Mouse (Mus musculus) liver, embryonic 14.5 days (tissue): ENCODE results near the gene Bicd2. TPM values are rescaled to one million over a fixed set of nuclear protein-coding genes. Genes with fewer than 3 reads are reported as not detected.

Experiments
- ATAC-seq: fragments of 200-750 bp; cut with Nextera tagmentation; 2 replicates; pipeline ENCODE4 v1.8.0; 2017; ENCODE audit warnings: moderate number of reproducible peaks, mild to moderate bottlenecking, moderate library complexity; ENCODE audit not compliant: insufficient read depth
- DNase-seq, 3 experiments: peaks; one replicate each; pipeline ENCODE4 v3.0.0-alpha.2; 2012 to 2013; ENCODE audit warnings: low read depth in 3 of 3, low spot score in 3 of 3
- H3K27ac ChIP-seq: fragments of 300-500 bp; sonication (generic); 2 replicates; pipeline ENCODE4 v1.5.1; 2014; ENCODE audit warnings: moderate library complexity, mild to moderate bottlenecking, control low read depth, inconsistent platforms
- H3K27me3 ChIP-seq: fragments of 300-500 bp; sonication (generic); 2 replicates; pipeline ENCODE4 v1.6.1; 2014; ENCODE audit warnings: mild to moderate bottlenecking, low read length, moderate library complexity; ENCODE audit not compliant: control insufficient read depth, insufficient read depth
- H3K36me3 ChIP-seq: fragments of 300-500 bp; sonication (generic); replicated peaks from 2 replicates; pipeline ENCODE4 v1.6.1; 2014; ENCODE audit warnings: low read depth; ENCODE audit not compliant: control insufficient read depth, insufficient read depth
- H3K4me1 ChIP-seq, 2 experiments: fragments of 200-500 bp in 1 of 2; fragments of 300-500 bp in 1 of 2; sonication (generic) in 1 of 2; replicated peaks; 2 replicates each; pipeline ENCODE4 v1.6.1; 2012 to 2014; ENCODE audit warnings: antibody characterized with exemption in 1 of 2, inconsistent platforms in 1 of 2, low read length in 1 of 2; ENCODE audit not compliant: control insufficient read depth in 2 of 2, insufficient read depth in 2 of 2
- H3K4me2 ChIP-seq: fragments of 300-500 bp; sonication (generic); 2 replicates; pipeline ENCODE4 v1.6.1; 2014; ENCODE audit warnings: low read depth, mild to moderate bottlenecking, control low read depth, moderate library complexity
- H3K4me3 ChIP-seq, 2 experiments: fragments of 200-500 bp in 1 of 2; fragments of 300-500 bp in 1 of 2; sonication (generic) in 1 of 2; 2 replicates each; pipeline ENCODE4 v1.5.1; 2012 to 2014; ENCODE audit warnings: low read depth in 2 of 2, low read length in 2 of 2, mild to moderate bottlenecking in 2 of 2, control low read depth in 1 of 2, inconsistent platforms in 1 of 2, moderate library complexity in 1 of 2; ENCODE audit not compliant: insufficient read depth in 1 of 2
- H3K9ac ChIP-seq: fragments of 300-500 bp; sonication (generic); replicated peaks from 2 replicates; pipeline ENCODE4 v1.6.1; 2014; ENCODE audit warnings: mild to moderate bottlenecking, control low read depth, moderate library complexity
- H3K9me3 ChIP-seq: fragments of 300-500 bp; sonication (generic); 2 replicates; pipeline ENCODE4 v1.6.1; 2016; ENCODE audit warnings: low read length, mixed read lengths; ENCODE audit not compliant: control insufficient read depth
- CTCF ChIP-seq: IDR thresholded peaks from 2 replicates; pipeline ENCODE4 v1.5.1; 2016; ENCODE audit warnings: antibody characterized with exemption, low read depth, control low read depth
- EP300 ChIP-seq: IDR thresholded peaks from 2 replicates; pipeline ENCODE4 v1.6.1; 2016; ENCODE audit warnings: antibody characterized with exemption, low read depth
- WGBS: fragments of 180-500 bp; shearing (Covaris S2); extraction: QIAGEN DNeasy Blood & Tissue Kit; methylation state at CpG from one replicate; pipeline ENCODE4 v1.1.7; 2014; ENCODE audit not compliant: insufficient replicate concordance; 5-methylcytosine and 5-hydroxymethylcytosine counted together
- polyA plus RNA-seq, 2 experiments: library from polyadenylated mRNA; depleted of rRNA in 1 of 2; stranded (reverse) in 1 of 2; unstranded in 1 of 2; fragments of >200 nt; fragmentation: Nextera tagmentation in 1 of 2; extraction: Ambion mirVana in 1 of 2; gene quantifications; 2 replicates each; pipeline versions ENCODE4 v1.2.1 to v1.2.3; 2012 to 2014

Bicd2 gene
- polyA plus RNA-seq, 2 experiments = 5.9 to 6.4 TPM

GRCm38 (mm10) chr13:49420754-49421605 is 79.6 kb downstream of the Bicd2 start, which contains the start of gene Ippk:
Gene Ippk (plus strand): TSS chr13:49421249.
- WGBS = under 1% methylated on average over 68 of the region's 69 CpGs
- peak within 1 kb of the TSS; percentile 46 for H3K27ac ChIP-seq
- peak within 1 kb of the TSS; percentile 78 for H3K9ac ChIP-seq
- TF ChIP-seq CTCF = no peak
- TF ChIP-seq EP300 = no peak
- H3K36me3 ChIP-seq = no peaks in the 10 kb centered on the region
- ATAC-seq (peak; percentile 97), DNase-seq (peak; percentile 96)
- peaks cover 10 to 19% of the 10 kb centered on the region in 2 experiments for H3K4me1 ChIP-seq
- no peaks in the 10 kb centered on the region for H3K9me3 ChIP-seq
- no peaks in the 10 kb centered on the region for H3K27me3 ChIP-seq
- peak within 1 kb of the TSS; percentile 97 for H3K4me2 ChIP-seq
- peak within 1 kb of the TSS; percentile 82 to 87 for H3K4me3 ChIP-seq

- Histone ChIP-seq H3K9ac (peak overlapping the region; percentile 78), H3K27me3 (no peaks in the 10 kb centered on the region), H3K9me3 (no peaks in the 10 kb centered on the region), H3K27ac (peak overlapping the region; percentile 13), H3K4me2 (peak overlapping the region; percentile 97), H3K4me1 (peaks cover 13 to 19% of the 10 kb centered on the region in 2 experiments), H3K4me3 (peak overlapping the region; percentile 58 to 82), H3K36me3 (no peaks in the 10 kb centered on the region)
- TF ChIP-seq EP300 = no peak
- 0 out of 2 replicates have a peak, but pooled peaks have one; percentile 9 for TF ChIP-seq CTCF
- peak; percentile 44 for ATAC-seq
- DNase-seq = peak in 2 of 3 experiments; percentile 5 to 22
- WGBS = 0% methylated on average over 15 of the region's 15 CpGs
Measured at GRCm38 (mm10) chr13:49421606-49421917, 80.2 kb downstream of the Bicd2 start.

- 14% methylated on average over 4 of the region's 4 CpGs for WGBS
- no peaks in the 10 kb centered on the region for H3K36me3 ChIP-seq
Measured at GRCm38 (mm10) chr13:49421959-49422358, 80.6 kb downstream of the Bicd2 start.

GRCm38 (mm10) chr13:49426736-49427135 is 85.4 kb downstream of the Bicd2 start:
- Histone ChIP-seq H3K9ac (no peak overlapping the region), H3K36me3 (no peaks in the 10 kb centered on the region), H3K27me3 (no peaks in the 10 kb centered on the region), H3K27ac (no peak overlapping the region), H3K4me1 (peaks cover 12 to 24% of the 10 kb centered on the region in 2 experiments), H3K9me3 (no peaks in the 10 kb centered on the region), H3K4me3 (no peak overlapping the region), H3K4me2 (no peak overlapping the region)
- ATAC-seq = no peak
- TF ChIP-seq CTCF = no peak
- no peak for DNase-seq
- 71% methylated on average over 3 of the region's 3 CpGs for WGBS

More at GRCm38 (mm10) chr13:49421959-49422358, 80.6 kb downstream of the Bicd2 start:
- Histone ChIP-seq H3K4me2 (peak overlapping the region; percentile 97), H3K27me3 (no peaks in the 10 kb centered on the region), H3K9ac (peak overlapping the region; percentile 78), H3K4me1 (peaks cover 13 to 21% of the 10 kb centered on the region in 2 experiments), H3K27ac (no peak overlapping the region), H3K9me3 (no peaks in the 10 kb centered on the region), H3K4me3 (peak overlapping the region; percentile 58 to 82)
- no peak for ATAC-seq
- no peak for DNase-seq
- TF ChIP-seq EP300 = no peak
- TF ChIP-seq CTCF = no peak

GRCm38 (mm10) chr13:49428042-49428675 is 86.8 kb downstream of the Bicd2 start:
- 80% methylated on average over 1 of the region's 1 CpGs for WGBS
- TF ChIP-seq EP300 (no peak), CTCF (no peak)
- H3K4me1 ChIP-seq = peaks cover 4 to 11% of the 10 kb centered on the region in 2 experiments; a peak in 2 of 4 replicates

More at GRCm38 (mm10) chr13:49428042-49428675, 86.8 kb downstream of the Bicd2 start:
- H3K27me3 ChIP-seq = no peaks in the 10 kb centered on the region
- DNase-seq (no peak), ATAC-seq (no peak)
- peaks cover 7% of the 10 kb centered on the region for H3K36me3 ChIP-seq
- no peak overlapping the region for H3K27ac ChIP-seq
- H3K4me2 ChIP-seq = no peak overlapping the region
- no peaks in the 10 kb centered on the region for H3K9me3 ChIP-seq
- H3K9ac ChIP-seq = no peak overlapping the region
- no peak overlapping the region for H3K4me3 ChIP-seq
